ENCODE assay signal across 18 mouse cellular contexts in genomic region chr3:51623956-51624355, GRCm38 (mm10). TPM values are rescaled to one million over a fixed set of nuclear protein-coding genes. Genes with fewer than 3 reads are reported as not detected.
"Had no signal": no experiment of that assay in that cellular context is flagged by ENCODE, and none has a peak within 500 bp of the region (broad histone marks: within the 10 kb centered on the region; RNA-seq: fewer than 3 reads in every experiment).

No protein-coding gene starts in this region.

- H3K9me3 ChIP-seq: limb, embryonic 15.5 days; liver, embryonic 12.5 days; megakaryocyte, embryonic 14.5 days; midbrain, embryonic 13.5 days; midbrain, embryonic 15.5 days; neural tube, embryonic 13.5 days; neural tube, embryonic 15.5 days; stomach, embryonic 15.5 days had no signal

- H3K4me3 ChIP-seq: limb, embryonic 15.5 days; liver, embryonic 12.5 days; megakaryocyte, embryonic 14.5 days; midbrain, embryonic 13.5 days; midbrain, embryonic 15.5 days; myocyte; neural tube, embryonic 13.5 days; neural tube, embryonic 15.5 days; stomach, embryonic 15.5 days had no signal

- H3K27ac ChIP-seq: limb, embryonic 15.5 days; liver, embryonic 12.5 days; liver, embryonic 14.5 days; macrophage; midbrain, embryonic 13.5 days; midbrain, embryonic 15.5 days; neural tube, embryonic 13.5 days; neural tube, embryonic 15.5 days; stomach, embryonic 15.5 days; stomach, postnatal 0 days had no signal

- H3K4me1 ChIP-seq: limb, embryonic 15.5 days; liver, embryonic 12.5 days; midbrain, embryonic 13.5 days; midbrain, embryonic 15.5 days; neural tube, embryonic 13.5 days; neural tube, embryonic 15.5 days; stomach, embryonic 15.5 days had no signal

- H3K9ac ChIP-seq: limb, embryonic 15.5 days; liver, embryonic 12.5 days; liver, embryonic 14.5 days; lung, embryonic 14.5 days; midbrain, embryonic 13.5 days; midbrain, embryonic 15.5 days; neural tube, embryonic 13.5 days; neural tube, embryonic 15.5 days; stomach, embryonic 15.5 days had no signal

- ATAC-seq: liver, embryonic 12.5 days; midbrain, embryonic 13.5 days; midbrain, embryonic 15.5 days had no signal

- DNase-seq: lung, embryonic 14.5 days; right cerebral cortex, postnatal 14 days; thymus, postnatal 14 days; thymus, postnatal 36 days had no signal

- H3K36me3 ChIP-seq: limb, embryonic 15.5 days; liver, embryonic 12.5 days; midbrain, embryonic 13.5 days; midbrain, embryonic 15.5 days; neural tube, embryonic 13.5 days; neural tube, embryonic 15.5 days; stomach, embryonic 15.5 days had no signal

- H3K4me2 ChIP-seq: limb, embryonic 15.5 days; liver, embryonic 12.5 days; lung, embryonic 14.5 days; midbrain, embryonic 11.5 days; midbrain, embryonic 13.5 days; midbrain, embryonic 15.5 days; neural tube, embryonic 13.5 days; neural tube, embryonic 15.5 days; stomach, embryonic 15.5 days had no signal

- H3K27me3 ChIP-seq: limb, embryonic 15.5 days; liver, embryonic 12.5 days; midbrain, embryonic 13.5 days; midbrain, embryonic 15.5 days; neural tube, embryonic 13.5 days; neural tube, embryonic 15.5 days; stomach, embryonic 15.5 days had no signal

RNA-seq across cellular contexts. Expression of gene Mgst2, which starts 36.2 kb away (rescaled TPM):
- total RNA-seq: liver, adult 2 months had no signal
- polyA plus RNA-seq: midbrain, embryonic 11.5 days had no signal
